Mouse (Mus musculus) testis, adult 2 months (tissue): Measurements from ENCODE around the gene Gm26620.

ENCODE experiments used
- CTCF ChIP-seq: fragments of 200-500 bp; IDR thresholded peaks from 2 replicates; pipeline ENCODE4 v1.5.1; 2012; ENCODE audit warnings: low read depth, mild to moderate bottlenecking, inconsistent platforms, low read length, moderate library complexity; ENCODE audit not compliant: control insufficient read depth, insufficient read depth, insufficient replicate concordance
- POLR2A ChIP-seq: fragments of 200-500 bp; IDR thresholded peaks from 2 replicates; pipeline ENCODE4 v1.6.1; 2012; ENCODE audit warnings: low read depth, mild to moderate bottlenecking, inconsistent platforms, low read length, moderate library complexity; ENCODE audit not compliant: control insufficient read depth

DNA sequence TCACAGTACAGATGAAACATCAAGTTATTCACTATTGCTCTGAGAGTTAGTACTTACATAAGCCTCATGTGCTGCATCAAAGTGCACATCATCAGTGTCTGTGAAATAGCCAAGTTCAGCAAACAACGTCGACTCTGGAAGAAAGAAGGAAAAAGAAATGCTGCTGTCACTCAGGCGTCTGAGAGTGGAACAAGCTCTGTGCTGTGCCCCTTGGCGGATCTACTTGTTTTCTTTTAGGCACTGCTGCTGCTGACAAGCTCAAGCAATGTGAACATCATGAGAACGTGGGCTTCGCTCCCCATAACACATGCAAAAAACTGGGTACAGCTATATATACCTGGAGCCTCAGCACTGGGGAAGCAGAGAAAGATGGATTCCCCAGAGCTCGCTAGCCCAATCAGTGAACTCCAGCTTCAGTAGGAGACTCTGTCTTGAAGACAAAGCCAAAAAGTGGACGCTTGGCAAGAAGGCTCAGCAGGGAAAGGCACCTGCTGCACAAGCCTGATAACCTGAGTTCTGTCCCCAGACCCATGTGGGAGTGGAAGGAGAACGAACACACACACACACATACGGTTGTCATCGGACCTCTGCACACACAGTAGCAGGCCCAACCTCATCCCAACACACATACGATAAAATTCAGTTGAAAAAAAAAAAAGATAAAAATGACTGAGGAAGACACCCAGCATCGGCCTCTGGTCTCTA is 29.7 kb upstream of the Gm26620 start:
- no peak for TF ChIP-seq CTCF
- TF ChIP-seq POLR2A, result no peak
